Mouse (Mus musculus) myocyte (in vitro differentiated cells): ENCODE results near the gene Top1.

Source experiments
- POLR2A ChIP-seq: IDR thresholded peaks from one replicate; pipeline ENCODE4 v1.6.1; 2011; ENCODE audit warnings: low read depth, mild to moderate bottlenecking, control low read depth, moderate library complexity; ENCODE audit not compliant: insufficient read length
- POLR2AphosphoS2 ChIP-seq: IDR thresholded peaks from one replicate; pipeline ENCODE4 v1.6.1; 2011; ENCODE audit warnings: low read depth, control low read depth; ENCODE audit not compliant: insufficient read length
- SRF ChIP-seq: IDR thresholded peaks from one replicate; pipeline ENCODE4 v1.6.1; 2011; ENCODE audit warnings: low read depth; ENCODE audit not compliant: control insufficient read depth, insufficient read length
- USF1 ChIP-seq: IDR thresholded peaks from one replicate; pipeline ENCODE4 v1.6.1; 2011; ENCODE audit warnings: low read depth, mild to moderate bottlenecking, control low read depth, moderate library complexity

DNA sequence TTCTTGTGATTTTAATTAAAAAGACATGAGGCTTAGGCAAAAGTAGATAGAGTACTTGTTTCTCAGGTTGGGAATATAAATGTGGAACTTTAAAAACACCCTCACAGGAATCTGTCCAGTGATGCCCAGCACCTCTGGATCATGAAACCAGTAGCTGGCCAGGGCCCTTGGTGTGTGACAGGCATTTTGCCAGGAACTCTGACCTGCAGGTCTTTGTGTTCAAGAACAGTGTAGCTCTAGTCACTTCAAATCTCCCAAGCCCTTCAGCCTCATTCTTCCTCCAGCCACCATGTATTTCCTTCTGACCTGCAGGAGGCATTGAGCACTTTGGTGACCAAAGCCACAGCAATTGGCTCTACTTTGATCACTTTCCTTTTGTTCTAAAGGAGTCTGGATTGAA, 124.7 kb downstream of the Top1 start:
- TF ChIP-seq USF1 (no peak), POLR2A (no peak), SRF (no peak), POLR2AphosphoS2 (no peak)
